Mouse (Mus musculus) hindbrain, postnatal 0 days (tissue): Measurements from ENCODE around the gene Gse1. TPM values are rescaled to one million over a fixed set of nuclear protein-coding genes. Genes with fewer than 3 reads are reported as not detected.
A peak's percentile ranks its signal among the peaks of the same experiment; 100 is the strongest.

Source experiments
- ATAC-seq: fragments of 200-750 bp; cut with Nextera tagmentation; 2 replicates; pipeline ENCODE4 v1.8.0; 2017; ENCODE audit warnings: mild to moderate bottlenecking, moderate TSS enrichment, moderate library complexity
- DNase-seq: peaks from one replicate; pipeline ENCODE4 v3.0.0-alpha.2; 2015; ENCODE audit warnings: low spot score
- H3K27ac ChIP-seq: fragments of 300-500 bp; sonication (generic); 2 replicates; pipeline ENCODE4 v1.5.1; 2014; ENCODE audit warnings: mild to moderate bottlenecking
- H3K27me3 ChIP-seq: fragments of 300-500 bp; sonication (generic); 2 replicates; pipeline ENCODE4 v1.6.1; 2014; ENCODE audit warnings: low read length, mixed read lengths; ENCODE audit not compliant: insufficient read depth
- H3K36me3 ChIP-seq: fragments of 300-500 bp; sonication (generic); 2 replicates; pipeline ENCODE4 v1.6.1; 2014; ENCODE audit warnings: low read length, mixed read lengths; ENCODE audit not compliant: insufficient read depth
- H3K4me1 ChIP-seq: fragments of 300-500 bp; sonication (generic); 2 replicates; pipeline ENCODE4 v1.6.1; 2014; ENCODE audit warnings: antibody characterized with exemption, low read length, mixed read lengths; ENCODE audit not compliant: insufficient read depth
- H3K4me2 ChIP-seq: fragments of 300-500 bp; sonication (generic); 2 replicates; pipeline ENCODE4 v1.6.1; 2014; ENCODE audit warnings: low read depth, mild to moderate bottlenecking, low read length, moderate library complexity, mixed read lengths
- H3K4me3 ChIP-seq: fragments of 300-500 bp; sonication (generic); 2 replicates; pipeline ENCODE4 v1.5.1; 2014; ENCODE audit warnings: low read length
- H3K9ac ChIP-seq: fragments of 300-500 bp; sonication (generic); replicated peaks from 2 replicates; pipeline ENCODE4 v1.6.1; 2014; ENCODE audit warnings: mild to moderate bottlenecking, low read length, moderate library complexity, mixed read lengths
- H3K9me3 ChIP-seq: fragments of 300-500 bp; sonication (generic); 2 replicates; pipeline ENCODE4 v1.6.1; 2016; ENCODE audit warnings: low read length, mixed read lengths
- CTCF ChIP-seq: IDR thresholded peaks from 2 replicates; pipeline ENCODE4 v1.5.1; 2016; ENCODE audit warnings: antibody characterized with exemption, control low read depth, low read depth
- WGBS: fragments of 180-500 bp; shearing (Covaris S2); extraction: QIAGEN DNeasy Blood & Tissue Kit; methylation state at CpG from one replicate; pipeline ENCODE4 v1.1.7; 2014; 5-methylcytosine and 5-hydroxymethylcytosine counted together
- polyA plus RNA-seq: library from polyadenylated mRNA; unstranded; fragments of >200 nt; fragmentation: Nextera tagmentation; extraction: Ambion mirVana; gene quantifications from 2 replicates; pipeline ENCODE4 v1.2.1, GENCODE M21; 2015
- total RNA-seq: library from RNA; depleted of rRNA; stranded (reverse); fragments of >200 nt; gene quantifications from 2 replicates; pipeline ENCODE4 v1.2.3, GENCODE M21; 2014

Gene Gse1
- total and polyA plus RNA-seq, 2 experiments from 2014 or later: 13.4 to 48.3 TPM

GRCm38 (mm10) chr8:120378306-120378705 is 150.1 kb downstream of the Gse1 start:
- H3K9me3 ChIP-seq: no peaks in the 10 kb centered on the region
- H3K4me1 ChIP-seq: peaks cover 47% of the 10 kb centered on the region
- ATAC-seq (no peak), DNase-seq (peak; percentile 43)
- no peaks in the 10 kb centered on the region for H3K36me3 ChIP-seq
- no peak overlapping the region for H3K9ac ChIP-seq
- no peak overlapping the region for H3K4me3 ChIP-seq
- TF ChIP-seq CTCF: no peak
- H3K27ac ChIP-seq: no peak overlapping the region
- no peaks in the 10 kb centered on the region for H3K27me3 ChIP-seq
- no peak overlapping the region for H3K4me2 ChIP-seq
- WGBS: 29% methylated on average over 16 of the region's 16 CpGs

GRCm38 (mm10) chr8:120379015-120379414 is 150.8 kb downstream of the Gse1 start:
- no peak overlapping the region for H3K9ac ChIP-seq

GRCm38 (mm10) chr8:120381865-120382264 is 153.6 kb downstream of the Gse1 start:
- no peaks in the 10 kb centered on the region for H3K27me3 ChIP-seq
- H3K36me3 ChIP-seq: no peaks in the 10 kb centered on the region
- H3K4me3 ChIP-seq: no peak overlapping the region
- H3K9ac ChIP-seq: no peak overlapping the region
- H3K4me1 ChIP-seq: peaks cover 43% of the 10 kb centered on the region
- TF ChIP-seq CTCF: no peak
- no peak for DNase-seq
- H3K27ac ChIP-seq: peak overlapping the region; percentile 80
- WGBS: 24% methylated on average over 4 of the region's 4 CpGs
- ATAC-seq: no peak
- H3K4me2 ChIP-seq: no peak overlapping the region
- no peaks in the 10 kb centered on the region for H3K9me3 ChIP-seq

More at GRCm38 (mm10) chr8:120379015-120379414, 150.8 kb downstream of the Gse1 start:
- DNase-seq (no peak), ATAC-seq (no peak)
- peaks cover 53% of the 10 kb centered on the region for H3K4me1 ChIP-seq
- H3K27me3 ChIP-seq: no peaks in the 10 kb centered on the region
- no peak overlapping the region for H3K4me2 ChIP-seq
- H3K36me3 ChIP-seq: no peaks in the 10 kb centered on the region
- no peaks in the 10 kb centered on the region for H3K9me3 ChIP-seq
- H3K27ac ChIP-seq: no peak overlapping the region
- no peak for TF ChIP-seq CTCF
- H3K4me3 ChIP-seq: no peak overlapping the region
- WGBS: 60% methylated on average over 3 of the region's 3 CpGs

GRCm38 (mm10) chr8:120382436-120383203 is 154.4 kb downstream of the Gse1 start:
- Histone ChIP-seq H3K27me3 (no peaks in the 10 kb centered on the region), H3K9ac (0 out of 2 replicates have a peak overlapping the region, but pooled peaks have one; percentile 18), H3K4me1 (peaks cover 36% of the 10 kb centered on the region)

GRCm38 (mm10) chr8:120383204-120383560 is 154.9 kb downstream of the Gse1 start:
- DNase-seq: no peak
- H3K4me3 ChIP-seq: no peak overlapping the region
- no peak for TF ChIP-seq CTCF
- no peaks in the 10 kb centered on the region for H3K9me3 ChIP-seq
- H3K9ac ChIP-seq: 0 out of 2 replicates have a peak overlapping the region, but pooled peaks have one; percentile 18
- no peaks in the 10 kb centered on the region for H3K27me3 ChIP-seq
- WGBS: 40% methylated on average over 6 of the region's 6 CpGs
- H3K36me3 ChIP-seq: no peaks in the 10 kb centered on the region
- ATAC-seq: no peak
- peaks cover 38% of the 10 kb centered on the region for H3K4me1 ChIP-seq
- H3K4me2 ChIP-seq: no peak overlapping the region
- H3K27ac ChIP-seq: peak overlapping the region; percentile 80

More at GRCm38 (mm10) chr8:120382436-120383203, 154.4 kb downstream of the Gse1 start:
- Histone ChIP-seq H3K36me3 (no peaks in the 10 kb centered on the region), H3K4me2 (no peak overlapping the region), H3K9me3 (no peaks in the 10 kb centered on the region), H3K27ac (peak overlapping the region; percentile 80), H3K4me3 (no peak overlapping the region)
- TF ChIP-seq CTCF: no peak
- ATAC-seq (peak; percentile 95), DNase-seq (peak; percentile 92)
- WGBS: 28% methylated on average over 19 of the region's 19 CpGs

- H3K4me2 ChIP-seq: no peak overlapping the region
- no peak overlapping the region for H3K9ac ChIP-seq
- 45% methylated on average over 6 of the region's 6 CpGs for WGBS
- H3K4me3 ChIP-seq: no peak overlapping the region
- DNase-seq: no peak
- H3K27ac ChIP-seq: peak overlapping the region; percentile 80
- H3K27me3 ChIP-seq: no peaks in the 10 kb centered on the region
- no peak for ATAC-seq
- peaks cover 36% of the 10 kb centered on the region for H3K4me1 ChIP-seq
- H3K9me3 ChIP-seq: no peaks in the 10 kb centered on the region
- no peaks in the 10 kb centered on the region for H3K36me3 ChIP-seq
- TF ChIP-seq CTCF: no peak
These were observed 155.5 kb downstream of the Gse1 start for GRCm38 (mm10) chr8:120383713-120384112.

GRCm38 (mm10) chr8:120384745-120385144 is 156.5 kb downstream of the Gse1 start:
- TF ChIP-seq CTCF: peak; percentile 40; the same call in 1 of the 2 replicates
- Histone ChIP-seq H3K9me3 (no peaks in the 10 kb centered on the region), H3K27ac (no peak overlapping the region), H3K9ac (no peak overlapping the region), H3K27me3 (no peaks in the 10 kb centered on the region), H3K36me3 (no peaks in the 10 kb centered on the region), H3K4me2 (no peak overlapping the region), H3K4me3 (no peak overlapping the region), H3K4me1 (peaks cover 36% of the 10 kb centered on the region)
- ATAC-seq: no peak
- no peak for DNase-seq
